Mouse (Mus musculus) gastrocnemius, postnatal 4 days (tissue): ENCODE measurements around the gene Phactr2. TPM values are rescaled to one million over a fixed set of nuclear protein-coding genes. Genes with fewer than 3 reads are reported as not detected.
A peak's percentile ranks its signal among the peaks of the same experiment; 100 is the strongest.
"Not testable (repeated sequence)": the region's sequence is repeated elsewhere in the genome, so short reads cannot be mapped to it uniquely, and the experiment has no call there.

Source experiments
- DNase-seq, 2 experiments: peaks; one replicate each; pipeline ENCODE4 v3.0.0; 2021 to 2022; ENCODE audit warnings: low spot score in 2 of 2, mixed read lengths in 2 of 2
- total RNA-seq, 2 experiments: library from RNA; stranded (reverse); gene quantifications; 2 replicates each; pipeline ENCODE4 v1.2.3; 2021

Gene Phactr2
- total RNA-seq, 2 experiments from 2014 or later = 75.0 to 78.7 TPM

- no peak for DNase-seq
Observed at GRCm38 (mm10) chr10:13225377-13226063, 248.7 kb downstream of the Phactr2 start.

- DNase-seq = no peak
Observed at GRCm38 (mm10) chr10:13222135-13222534, 252.1 kb downstream of the Phactr2 start.

GRCm38 (mm10) chr10:13220061-13220460, 254.2 kb downstream of the Phactr2 start:
- DNase-seq = no peak

DNA sequence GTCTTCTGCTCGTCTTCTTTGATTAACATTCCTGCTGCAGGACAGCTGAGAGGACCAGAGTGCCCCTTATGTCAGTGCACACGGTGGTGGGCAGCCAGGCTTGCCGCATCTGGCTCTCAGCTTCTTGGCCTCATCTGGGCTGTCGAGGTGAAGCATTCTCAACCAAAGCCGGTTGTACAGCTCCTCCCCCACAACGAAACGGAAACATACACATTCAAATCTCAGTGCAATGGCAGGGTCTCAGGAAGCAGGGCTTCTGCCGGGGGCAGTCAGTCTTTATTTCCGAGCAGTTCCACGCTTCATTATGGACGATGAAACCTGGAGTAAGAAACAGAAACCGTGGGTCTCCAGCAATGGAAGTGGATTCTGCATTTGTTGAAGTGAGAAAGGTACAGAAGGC, 260.3 kb downstream of the Phactr2 start:
- DNase-seq = no peak

DNA sequence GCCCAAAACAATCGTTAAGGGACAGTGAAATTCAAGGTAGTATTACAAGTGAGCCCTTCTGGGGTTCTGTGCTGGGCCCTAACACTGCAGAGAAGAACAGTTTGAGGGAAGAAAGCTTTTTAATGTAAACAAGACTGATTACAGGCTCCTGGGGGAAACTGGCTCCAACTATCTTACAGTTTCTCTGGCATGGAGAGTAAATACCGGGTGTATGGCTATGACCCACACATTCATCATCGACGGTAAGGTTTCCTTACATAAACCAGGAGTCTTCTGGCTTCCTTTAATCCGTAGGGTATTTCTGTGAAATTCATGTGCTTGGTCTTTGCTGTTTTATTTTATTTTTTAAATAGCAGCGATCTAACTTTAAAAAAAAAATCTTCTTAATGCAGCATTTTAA, 261.4 kb downstream of the Phactr2 start:
- no peak for DNase-seq

DNA sequence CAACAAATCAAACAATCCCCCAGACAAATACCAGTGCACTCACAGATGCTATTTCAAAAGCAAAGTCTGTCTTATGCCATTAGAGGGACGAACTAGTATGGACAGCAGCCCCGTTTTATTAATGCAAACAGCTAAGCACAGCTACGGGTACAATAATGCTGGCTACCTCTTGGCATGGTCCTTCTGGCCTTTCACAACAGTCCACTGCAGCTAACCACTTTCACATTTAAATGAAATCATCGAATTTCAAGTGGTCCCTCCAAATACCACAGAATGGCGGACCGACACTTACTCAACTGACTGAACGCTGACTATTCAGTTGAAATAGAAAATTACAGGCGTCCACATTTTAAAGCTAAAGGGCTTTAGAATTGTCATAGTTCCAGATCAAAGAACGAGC, 261.9 kb downstream of the Phactr2 start:
- DNase-seq = no peak

- no peak for DNase-seq
Observed at GRCm38 (mm10) chr10:13209930-13210637, 264.1 kb downstream of the Phactr2 start.

DNA sequence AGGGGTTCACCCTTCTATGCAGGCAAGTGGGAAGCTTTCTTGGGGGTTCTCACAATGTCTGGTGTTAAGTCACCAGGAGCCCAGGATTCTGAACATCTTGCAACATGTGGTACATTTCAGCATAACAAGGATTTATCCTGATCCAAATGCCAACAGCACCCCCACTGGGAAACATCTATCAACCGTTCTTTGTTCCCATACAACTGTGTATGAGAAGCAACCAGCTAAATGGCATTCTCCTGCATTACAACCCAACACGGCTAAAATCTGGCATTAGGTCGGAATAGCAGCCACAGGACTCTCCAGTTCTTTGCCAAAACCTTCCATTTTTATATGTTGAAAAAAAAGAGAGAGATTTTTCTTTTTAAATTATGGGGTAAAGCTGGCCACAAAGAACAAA, 264.7 kb downstream of the Phactr2 start:
- DNase-seq = no peak

DNA sequence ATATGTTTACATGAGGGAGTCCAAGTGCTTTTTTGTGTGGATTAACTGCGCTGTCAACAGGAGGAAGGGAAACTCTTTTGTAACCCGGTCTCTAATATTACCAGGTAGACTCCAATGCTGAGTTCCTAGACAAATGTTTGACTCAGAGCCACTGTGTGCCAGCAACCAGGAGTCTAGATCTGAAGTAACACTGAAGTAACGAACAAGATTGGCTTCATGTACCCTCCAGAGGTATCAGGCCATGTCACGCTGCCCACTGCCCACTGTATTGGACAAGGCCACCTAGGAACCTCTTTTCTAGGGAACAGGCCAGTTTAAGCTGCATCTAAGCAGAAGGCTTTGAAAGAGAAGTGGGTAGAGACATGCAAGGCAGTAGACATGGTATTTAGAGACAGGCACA, 265.2 kb downstream of the Phactr2 start:
- DNase-seq = no peak

DNA sequence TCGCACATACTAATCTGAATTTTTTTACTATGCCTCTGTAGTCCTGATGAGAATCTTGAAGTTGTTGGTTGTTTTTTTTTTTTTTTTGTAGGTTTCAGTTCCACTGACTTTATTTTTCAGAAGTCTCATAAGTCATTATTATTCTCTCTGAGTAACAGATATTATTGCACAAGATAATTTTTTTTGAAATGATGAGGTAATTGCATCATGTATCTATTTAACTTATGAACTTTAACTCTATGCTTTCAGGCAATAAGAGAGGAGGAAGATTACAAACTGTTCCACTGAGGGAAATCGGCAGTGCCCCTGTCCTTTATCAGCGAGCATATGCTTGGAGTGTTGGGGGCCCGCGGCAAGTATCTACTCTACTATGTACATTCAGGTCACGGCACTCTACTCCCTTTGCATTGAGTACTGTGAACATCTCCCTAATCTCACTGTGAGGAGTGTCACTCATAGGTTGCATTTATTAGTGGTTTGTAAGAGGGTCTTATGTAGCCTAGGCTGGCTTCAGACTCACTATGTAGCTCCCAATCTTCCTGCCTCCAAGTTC, 272.4 kb downstream of the Phactr2 start:
- no peak for DNase-seq

DNA sequence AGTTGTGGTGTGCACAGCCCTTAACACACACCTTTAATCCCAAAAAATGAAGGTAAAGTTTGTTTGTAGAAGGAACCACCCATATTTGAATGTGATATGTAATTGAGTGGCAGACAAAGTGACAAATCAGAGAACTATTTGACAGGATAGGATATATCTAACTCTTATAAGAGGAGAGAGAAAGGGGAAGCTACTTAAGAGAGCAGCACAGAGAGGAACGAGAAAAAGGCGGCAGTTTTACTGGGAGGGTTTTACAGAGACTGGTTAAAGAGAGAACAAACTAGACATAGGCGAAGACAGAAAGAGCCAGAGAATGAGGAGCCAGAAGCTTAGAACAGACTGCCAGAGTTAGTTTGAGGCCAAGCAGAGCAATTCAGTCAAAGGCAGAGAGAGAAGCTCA, 273.4 kb downstream of the Phactr2 start:
- DNase-seq = no peak

GRCm38 (mm10) chr10:13199234-13199633, 275.0 kb downstream of the Phactr2 start:
- no peak for DNase-seq

DNA sequence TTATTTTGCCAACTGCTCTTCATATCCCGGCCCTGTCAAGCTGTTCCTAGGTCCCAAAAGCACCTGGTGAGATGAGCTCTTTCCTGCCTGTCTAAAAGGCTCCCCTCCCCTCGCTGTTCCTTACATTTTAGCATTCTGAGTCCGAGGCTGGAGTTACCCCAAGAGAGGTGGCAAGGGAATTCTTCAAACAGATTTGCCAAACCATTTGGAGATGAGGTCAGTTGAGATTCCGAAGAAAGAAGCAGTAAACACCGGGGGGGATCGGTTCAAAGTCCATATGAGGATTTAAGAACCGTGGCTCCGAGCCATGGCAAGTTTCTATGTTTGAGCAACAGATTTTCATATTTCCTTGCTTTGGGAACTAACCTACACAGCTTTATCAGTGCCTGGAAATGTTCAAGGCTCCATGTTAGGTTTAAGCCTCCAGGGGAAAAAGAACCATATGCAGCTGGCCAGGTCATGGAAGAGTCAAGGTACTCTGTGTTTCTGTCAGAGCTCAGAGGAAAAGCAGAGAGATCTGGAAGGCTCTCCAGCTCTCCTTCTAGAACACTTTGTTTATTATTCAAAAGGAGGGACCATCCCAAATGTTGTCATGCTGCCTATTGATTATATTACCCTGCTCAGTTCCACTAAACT, 277.2 kb downstream of the Phactr2 start:
- peak; percentile 23 to 60 for DNase-seq

- DNase-seq = not testable (repeated sequence)
Observed at GRCm38 (mm10) chr10:13193496-13193895, 280.7 kb downstream of the Phactr2 start.

DNA sequence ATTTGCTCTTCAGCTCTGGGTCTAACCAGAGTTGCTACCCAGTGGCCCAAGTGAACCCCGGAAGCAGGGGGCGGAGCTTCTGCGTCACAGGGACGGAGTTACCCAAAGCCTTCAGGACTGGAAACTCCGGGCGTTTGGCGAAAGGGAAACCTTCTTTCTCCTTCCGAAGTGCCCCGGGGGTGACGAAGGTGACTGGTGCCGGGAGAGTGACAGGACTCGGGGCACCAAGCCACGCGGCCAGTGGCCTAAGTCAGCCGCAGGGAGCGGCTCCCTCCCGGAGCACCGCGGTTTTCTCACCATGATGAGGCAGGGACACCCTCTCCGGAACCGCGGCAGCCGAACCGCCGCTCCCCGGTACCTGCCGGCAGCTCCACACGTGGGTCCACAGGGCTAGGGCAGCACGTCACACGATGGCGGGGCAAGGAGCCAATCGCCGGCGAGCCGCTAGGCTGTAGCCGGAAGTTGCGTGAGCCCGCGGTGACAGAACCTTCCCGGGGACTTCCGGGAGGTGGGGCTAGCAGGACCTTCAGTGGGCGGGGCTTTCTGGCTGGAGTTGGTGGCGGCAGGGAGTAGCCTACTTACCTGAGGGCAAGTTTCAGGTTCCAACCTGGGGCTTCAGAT, 281.4 kb downstream of the Phactr2 start, which contains the start of gene Ltv1:
Gene Ltv1 (minus strand): TSS at position 438 of the 621 bp plus-strand sequence.
- peak; percentile 88 to 96 for DNase-seq

DNA sequence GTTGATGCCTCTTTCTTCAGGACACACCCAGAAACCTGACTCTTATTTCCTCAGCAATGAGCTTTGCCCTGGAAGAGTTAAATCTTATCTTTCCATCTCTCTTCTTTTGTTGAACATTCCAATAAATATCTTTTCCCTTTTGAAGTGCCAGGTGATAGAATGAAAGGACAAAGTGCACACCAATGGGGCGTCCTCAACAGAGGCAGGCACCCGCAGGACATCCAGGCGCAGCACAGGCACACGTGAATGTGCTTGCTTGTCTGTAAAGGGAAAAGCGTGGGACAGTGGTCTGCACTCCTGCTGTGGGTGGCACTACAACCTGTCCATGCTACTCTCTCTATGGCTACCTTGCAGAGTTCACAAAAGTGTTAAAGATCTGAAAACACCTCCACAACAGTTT, 284.3 kb downstream of the Phactr2 start:
- no peak for DNase-seq

- no peak for DNase-seq
Observed at GRCm38 (mm10) chr10:13186754-13187153, 287.5 kb downstream of the Phactr2 start.

GRCm38 (mm10) chr10:13184170-13184766, 289.9 kb downstream of the Phactr2 start:
- DNase-seq = no peak

DNA sequence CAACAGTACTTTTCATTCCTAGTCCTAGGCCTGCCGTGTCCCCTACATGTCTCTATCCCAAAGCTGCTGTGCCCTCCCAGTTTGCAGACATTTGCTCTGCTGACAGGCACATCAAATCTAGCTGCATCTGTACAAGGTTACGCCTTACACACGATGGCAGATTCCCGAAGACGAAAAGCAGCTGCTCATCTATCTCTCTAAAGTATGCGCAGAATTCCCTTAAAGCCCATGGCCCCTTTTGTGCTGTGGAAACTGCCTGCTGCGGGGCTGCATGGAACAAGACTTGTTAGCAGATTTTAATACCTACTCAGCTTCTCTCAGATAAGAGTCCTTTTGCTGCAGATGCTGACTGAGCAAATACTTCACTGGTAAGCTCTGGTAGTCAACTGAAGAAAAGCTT, 294.0 kb downstream of the Phactr2 start:
- DNase-seq = no peak

GRCm38 (mm10) chr10:13177973-13178624, 296.1 kb downstream of the Phactr2 start, which contains the start of gene Zc2hc1b:
Gene Zc2hc1b, minus strand, starts transcription at chr10:13178023.
- DNase-seq = no peak
